Mouse (Mus musculus): ENCODE measurements around the gene Efr3b. TPM values are rescaled to one million over a fixed set of nuclear protein-coding genes. Genes with fewer than 3 reads are reported as not detected.

Gene Efr3b
- polyA plus RNA-seq (2012; rRNA removed): 10.8 and 21.4 TPM in 2 replicates

DNA sequence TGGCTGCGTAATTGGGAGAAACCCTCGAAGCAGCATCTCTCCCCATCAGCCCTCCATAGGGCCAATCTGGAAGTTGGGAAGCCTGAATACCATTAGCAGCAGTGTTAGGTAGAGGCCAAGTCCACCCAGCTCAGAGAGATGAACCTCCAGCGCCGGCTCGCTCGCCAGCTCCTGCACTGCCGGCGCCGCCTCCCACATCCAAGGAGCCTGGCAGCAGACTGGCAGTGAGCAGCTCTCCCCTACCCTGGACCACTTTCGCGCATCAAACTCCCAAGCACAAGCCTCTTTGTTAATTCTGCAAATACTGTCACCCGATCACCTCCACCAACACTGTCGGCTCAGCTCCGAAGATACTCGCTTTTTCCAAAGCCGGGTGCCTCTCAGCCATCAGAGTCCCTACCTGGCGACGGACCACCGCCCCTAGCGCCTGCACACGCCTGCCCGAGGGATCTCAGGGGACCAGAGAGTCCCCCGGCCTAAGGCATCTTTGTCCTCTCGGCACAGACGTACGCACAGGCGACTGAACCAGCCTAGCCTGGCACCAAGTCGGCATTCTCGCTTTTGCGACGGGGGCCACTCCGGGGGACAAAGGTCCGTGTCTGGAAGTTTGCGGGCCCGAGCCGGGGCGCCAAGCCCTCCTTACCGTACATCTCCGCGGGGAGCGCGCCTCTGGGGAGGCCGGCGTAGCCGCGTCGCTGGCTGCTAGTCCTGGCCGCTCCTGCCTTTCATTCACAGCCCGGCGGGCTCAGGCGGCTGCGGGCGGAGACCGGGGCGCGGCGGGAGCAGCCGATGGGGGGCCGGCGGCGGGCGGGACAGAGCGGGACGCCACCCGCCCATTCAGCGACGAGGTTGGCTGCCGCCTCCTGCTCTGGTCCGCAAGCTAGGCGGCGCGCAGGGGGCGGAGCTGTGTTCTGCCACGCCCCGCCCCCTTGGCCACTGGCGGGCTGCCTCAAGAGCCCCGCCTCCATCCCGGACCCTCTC lies at the start of gene Efr3b:
Gene Efr3b, minus strand, starts transcription at position 855 of the 981 bp plus-strand sequence.
- TF ChIP-seq CTCF (IDR thresholded peaks at IDR 0.05; ENCODE audit: extremely low read depth, insufficient read length, insufficient replicate concordance, low read depth, low read length): no peak
- TF ChIP-seq POLR2A (IDR thresholded peaks at IDR 0.05; ENCODE audit: low read depth, low read length): peak; percentile 41
- H3K27ac ChIP-seq (ENCODE audit: insufficient read depth, low read depth, low read length): peak within 1 kb of the TSS; percentile 8; the same call in 1 of the 2 replicates
- 2% methylated on average over 73 of the region's 78 CpGs for WGBS
- peaks cover 14% of the 10 kb centered on the region for H3K4me1 ChIP-seq (ENCODE audit: control insufficient read depth, insufficient read depth, insufficient read length, low read length)
- H3K4me3 ChIP-seq (ENCODE audit: low read depth, low read length): peak within 1 kb of the TSS; percentile 83
- no peaks in the 10 kb centered on the region for H3K27me3 ChIP-seq (ENCODE audit: control insufficient read depth, insufficient read depth, low read length)
- H3K36me3 ChIP-seq (ENCODE audit: control insufficient read depth, insufficient read depth, low read length): no peaks in the 10 kb centered on the region

DNA sequence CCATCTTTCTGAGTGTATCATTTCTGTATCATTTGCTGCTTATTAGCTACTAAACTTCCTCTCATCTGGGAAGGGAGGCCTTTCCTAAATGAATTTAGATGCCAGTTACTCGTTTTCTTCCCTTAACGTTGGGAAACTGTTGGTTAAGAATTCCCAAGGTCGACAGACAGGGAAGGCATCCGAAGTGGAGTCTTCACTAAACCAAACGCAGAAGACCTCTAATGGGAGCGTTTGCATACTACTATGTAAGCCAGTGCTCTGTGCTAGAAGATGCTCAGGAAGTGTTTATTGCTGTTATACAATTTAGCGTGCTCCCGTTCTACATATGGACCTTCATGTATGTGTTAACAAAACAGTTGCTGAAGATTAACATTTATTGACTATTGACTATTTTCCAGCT lies 44.7 kb upstream of the Efr3b start:
- no peak overlapping the region for H3K4me3 ChIP-seq (ENCODE audit: low read depth, low read length)
- H3K36me3 ChIP-seq (ENCODE audit: control insufficient read depth, insufficient read depth, low read length): no peaks in the 10 kb centered on the region
- 61% methylated on average over 8 of the region's 8 CpGs for WGBS
- no peak for TF ChIP-seq CTCF (IDR thresholded peaks at IDR 0.05; ENCODE audit: extremely low read depth, insufficient read length, insufficient replicate concordance, low read depth, low read length)
- H3K27me3 ChIP-seq (ENCODE audit: control insufficient read depth, insufficient read depth, low read length): no peaks in the 10 kb centered on the region
- H3K4me1 ChIP-seq (ENCODE audit: control insufficient read depth, insufficient read depth, insufficient read length, low read length): no peaks in the 10 kb centered on the region
- H3K27ac ChIP-seq (ENCODE audit: insufficient read depth, low read depth, low read length): no peak overlapping the region

GRCm38 (mm10) chr12:4082132-4083001 lies 43.7 kb upstream of the Efr3b start, which contains the start of gene Dnajc27:
Gene Dnajc27 (plus strand): TSS chr12:4082583.
- no peak for TF ChIP-seq CTCF (IDR thresholded peaks at IDR 0.05; ENCODE audit: extremely low read depth, insufficient read length, insufficient replicate concordance, low read depth, low read length)
- peak; percentile 32; the same call in 1 of the 2 replicates for TF ChIP-seq POLR2A (IDR thresholded peaks at IDR 0.05; ENCODE audit: low read depth, low read length)
- Histone ChIP-seq H3K27ac (ENCODE audit: insufficient read depth, low read depth, low read length) (peak within 1 kb of the TSS; percentile 91), H3K4me3 (ENCODE audit: low read depth, low read length) (peak within 1 kb of the TSS; percentile 87), H3K27me3 (ENCODE audit: control insufficient read depth, insufficient read depth, low read length) (no peaks in the 10 kb centered on the region), H3K36me3 (ENCODE audit: control insufficient read depth, insufficient read depth, low read length) (no peaks in the 10 kb centered on the region), H3K4me1 (ENCODE audit: control insufficient read depth, insufficient read depth, insufficient read length, low read length) (no peaks in the 10 kb centered on the region)
- WGBS: 7% methylated on average over 59 of the region's 59 CpGs

GRCm38 (mm10) chr12:4080311-4080710 lies 41.6 kb upstream of the Efr3b start:
- Histone ChIP-seq H3K4me1 (ENCODE audit: control insufficient read depth, insufficient read depth, insufficient read length, low read length) (no peaks in the 10 kb centered on the region), H3K27ac (ENCODE audit: insufficient read depth, low read depth, low read length) (no peak overlapping the region), H3K36me3 (ENCODE audit: control insufficient read depth, insufficient read depth, low read length) (no peaks in the 10 kb centered on the region), H3K4me3 (ENCODE audit: low read depth, low read length) (no peak overlapping the region), H3K27me3 (ENCODE audit: control insufficient read depth, insufficient read depth, low read length) (no peaks in the 10 kb centered on the region)
- 0% methylated on average over 2 of the region's 2 CpGs for WGBS
- TF ChIP-seq POLR2A (IDR thresholded peaks at IDR 0.05; ENCODE audit: low read depth, low read length): no peak
- no peak for TF ChIP-seq CTCF (IDR thresholded peaks at IDR 0.05; ENCODE audit: extremely low read depth, insufficient read length, insufficient replicate concordance, low read depth, low read length)

DNA sequence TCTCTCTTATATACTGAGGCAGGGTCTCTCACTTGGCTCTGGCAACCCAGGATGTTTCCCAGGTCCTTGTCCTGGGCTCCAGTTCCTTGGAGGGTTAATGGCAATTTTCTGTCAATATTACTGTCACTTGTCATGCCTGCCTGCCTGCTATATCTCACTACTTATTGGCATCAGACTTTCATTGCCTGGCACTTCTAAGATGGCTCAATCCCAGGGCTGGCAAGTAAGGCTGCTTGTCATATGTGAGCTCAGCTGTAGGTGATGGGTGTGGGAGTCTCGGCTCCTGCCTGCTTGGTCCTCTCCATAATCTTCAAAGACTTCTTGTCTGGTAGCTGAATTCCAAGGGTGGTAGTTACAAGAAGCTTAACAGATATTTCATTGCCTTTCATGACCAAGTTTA lies 39.4 kb upstream of the Efr3b start:
- 45% methylated on average over 1 of the region's 1 CpGs for WGBS
- Histone ChIP-seq H3K4me1 (ENCODE audit: control insufficient read depth, insufficient read depth, insufficient read length, low read length) (no peaks in the 10 kb centered on the region), H3K27me3 (ENCODE audit: control insufficient read depth, insufficient read depth, low read length) (no peaks in the 10 kb centered on the region), H3K36me3 (ENCODE audit: control insufficient read depth, insufficient read depth, low read length) (no peaks in the 10 kb centered on the region), H3K27ac (ENCODE audit: insufficient read depth, low read depth, low read length) (no peak overlapping the region), H3K4me3 (ENCODE audit: low read depth, low read length) (no peak overlapping the region)
- TF ChIP-seq CTCF (IDR thresholded peaks at IDR 0.05; ENCODE audit: extremely low read depth, insufficient read length, insufficient replicate concordance, low read depth, low read length): no peak
- TF ChIP-seq POLR2A (IDR thresholded peaks at IDR 0.05; ENCODE audit: low read depth, low read length): no peak

GRCm38 (mm10) chr12:4076383-4076782 lies 37.7 kb upstream of the Efr3b start:
- Histone ChIP-seq H3K27ac (ENCODE audit: insufficient read depth, low read depth, low read length) (no peak overlapping the region), H3K36me3 (ENCODE audit: control insufficient read depth, insufficient read depth, low read length) (no peaks in the 10 kb centered on the region), H3K4me1 (ENCODE audit: control insufficient read depth, insufficient read depth, insufficient read length, low read length) (no peaks in the 10 kb centered on the region), H3K4me3 (ENCODE audit: low read depth, low read length) (no peak overlapping the region), H3K27me3 (ENCODE audit: control insufficient read depth, insufficient read depth, low read length) (no peaks in the 10 kb centered on the region)
- TF ChIP-seq POLR2A (IDR thresholded peaks at IDR 0.05; ENCODE audit: low read depth, low read length): no peak
- TF ChIP-seq CTCF (IDR thresholded peaks at IDR 0.05; ENCODE audit: extremely low read depth, insufficient read length, insufficient replicate concordance, low read depth, low read length): no peak

All from small intestine, adult 2 months (tissue).